Mouse (Mus musculus) heart, postnatal 0 days (tissue): ENCODE measurements at regions not wholly inside any gene's neighbourhood (a gene's known extent, or its start where the extent isn't known, plus 50 kb on each side); places are given as distances from the start of the nearest gene placed in this dataset.

Source experiments
- CTCF ChIP-seq: IDR thresholded peaks from 2 replicates; pipeline ENCODE4 v1.5.1; 2016; ENCODE audit warnings: antibody characterized with exemption, control low read depth, low read depth
- EP300 ChIP-seq: IDR thresholded peaks from 2 replicates; pipeline ENCODE4 v1.6.1; 2016; ENCODE audit warnings: antibody characterized with exemption, low read depth

- TF ChIP-seq EP300 (no peak), CTCF (no peak)
Measured at GRCm38 (mm10) chr1:73754928-73755327, 369.3 kb downstream of the Tns1 start.
